In genomic region chr10:83533258-83533909, GRCm38 (mm10) we compare ENCODE assay signal across 8 mouse cellular contexts. TPM values are rescaled to one million over a fixed set of nuclear protein-coding genes. Genes with fewer than 3 reads are reported as not detected.
A peak's percentile ranks its signal among the peaks of the same experiment; 100 is the strongest.
DNase-seq lines count a peak whose midpoint lies in the region; ATAC-seq lines count a peak whose summit lies in the region.

No protein-coding gene starts in this region.

- H3K4me3 ChIP-seq in embryonic facial prominence, embryonic 11.5 days (ENCODE audit: low read depth, low read length), result peak overlapping the region; percentile 50
- peak overlapping the region; percentile 54 for H3K4me3 ChIP-seq in intestine, embryonic 16.5 days (ENCODE audit: low read length)
- H3K4me3 ChIP-seq in limb, embryonic 11.5 days (ENCODE audit: low read depth, low read length), result peak overlapping the region; percentile 43
- H3K4me3 ChIP-seq in midbrain, embryonic 11.5 days (ENCODE audit: low read depth, low read length), result peak overlapping the region; percentile 49
- peak overlapping the region; percentile 56 for H3K4me3 ChIP-seq in stomach, embryonic 16.5 days (replicated peaks; ENCODE audit: low read length)

- H3K27ac ChIP-seq in embryonic facial prominence, embryonic 11.5 days (replicated peaks; ENCODE audit: low read depth, low read length), result no peak overlapping the region
- no peak overlapping the region for H3K27ac ChIP-seq in intestine, embryonic 16.5 days (ENCODE audit: low read length)
- no peak overlapping the region for H3K27ac ChIP-seq in limb, embryonic 11.5 days (replicated peaks; ENCODE audit: low read depth, low read length)
- 0 out of 2 replicates have a peak overlapping the region, but pooled peaks have one; percentile 10 for H3K27ac ChIP-seq in midbrain, embryonic 11.5 days (ENCODE audit: low read depth, low read length)
- no peak overlapping the region for H3K27ac ChIP-seq in stomach, embryonic 16.5 days (ENCODE audit: low read length)

- peak overlapping the region; percentile 96 for H3K4me2 ChIP-seq in embryonic facial prominence, embryonic 11.5 days (ENCODE audit: low read depth, low read length)
- H3K4me2 ChIP-seq in intestine, embryonic 16.5 days (ENCODE audit: low read depth, low read length), result peak overlapping the region; percentile 99
- peak overlapping the region; percentile 91 for H3K4me2 ChIP-seq in limb, embryonic 11.5 days (ENCODE audit: low read depth, severe bottlenecking)
- peak overlapping the region; percentile 78 for H3K4me2 ChIP-seq in midbrain, embryonic 11.5 days
- peak overlapping the region; percentile 98 for H3K4me2 ChIP-seq in stomach, embryonic 16.5 days (ENCODE audit: low read depth, low read length)

- no peaks in the 10 kb centered on the region for H3K9me3 ChIP-seq in embryonic facial prominence, embryonic 11.5 days (replicated peaks; ENCODE audit: control insufficient read depth, low read length)
- H3K9me3 ChIP-seq in intestine, embryonic 16.5 days (ENCODE audit: control insufficient read depth, low read length), result no peaks in the 10 kb centered on the region
- no peaks in the 10 kb centered on the region for H3K9me3 ChIP-seq in limb, embryonic 11.5 days (ENCODE audit: control insufficient read depth, low read length)
- no peaks in the 10 kb centered on the region for H3K9me3 ChIP-seq in midbrain, embryonic 11.5 days (ENCODE audit: control insufficient read depth, low read length)
- H3K9me3 ChIP-seq in stomach, embryonic 16.5 days (replicated peaks; ENCODE audit: control insufficient read depth, low read length), result no peaks in the 10 kb centered on the region

- H3K4me1 ChIP-seq in embryonic facial prominence, embryonic 11.5 days (ENCODE audit: control insufficient read depth, insufficient read depth, low read length), result no peaks in the 10 kb centered on the region
- H3K4me1 ChIP-seq in intestine, embryonic 16.5 days (ENCODE audit: control insufficient read depth, insufficient read depth, low read length), result 0 out of 2 replicates have a peak, but pooled peaks cover 3% of the 10 kb centered on the region
- H3K4me1 ChIP-seq in limb, embryonic 11.5 days (ENCODE audit: control insufficient read depth, insufficient read depth, low read length), result no peaks in the 10 kb centered on the region
- no peaks in the 10 kb centered on the region; the same call in 1 of the 2 replicates for H3K4me1 ChIP-seq in midbrain, embryonic 11.5 days (ENCODE audit: control insufficient read depth, insufficient read depth, low read length)
- peaks cover 9% of the 10 kb centered on the region; the same call in 1 of the 2 replicates for H3K4me1 ChIP-seq in stomach, embryonic 16.5 days (ENCODE audit: control insufficient read depth, insufficient read depth, low read length)

- 4% methylated on average over 27 of the region's 27 CpGs for WGBS in embryonic facial prominence, embryonic 11.5 days
- WGBS in intestine, embryonic 16.5 days, result 3% methylated on average over 27 of the region's 27 CpGs
- 8% methylated on average over 27 of the region's 27 CpGs for WGBS in limb, embryonic 11.5 days
- WGBS in midbrain, embryonic 11.5 days, result 6% methylated on average over 27 of the region's 27 CpGs
- WGBS in stomach, embryonic 16.5 days, result 5% methylated on average over 27 of the region's 27 CpGs

- H3K9ac ChIP-seq in embryonic facial prominence, embryonic 11.5 days (replicated peaks; ENCODE audit: low read length), result peak overlapping the region; percentile 60
- peak overlapping the region; percentile 62 for H3K9ac ChIP-seq in intestine, embryonic 16.5 days (ENCODE audit: low read depth, low read length)
- H3K9ac ChIP-seq in limb, embryonic 11.5 days (ENCODE audit: low read length), result no peak overlapping the region; the same call in 1 of the 2 replicates
- H3K9ac ChIP-seq in midbrain, embryonic 11.5 days (ENCODE audit: low read length), result peak overlapping the region; percentile 65
- peak overlapping the region; percentile 70 for H3K9ac ChIP-seq in stomach, embryonic 16.5 days (ENCODE audit: low read length)

- no peaks in the 10 kb centered on the region for H3K36me3 ChIP-seq in embryonic facial prominence, embryonic 11.5 days (replicated peaks; ENCODE audit: control insufficient read depth, insufficient read depth, low read depth, low read length)
- H3K36me3 ChIP-seq in intestine, embryonic 16.5 days (ENCODE audit: control insufficient read depth, insufficient read depth, low read length), result no peaks in the 10 kb centered on the region
- no peaks in the 10 kb centered on the region for H3K36me3 ChIP-seq in limb, embryonic 11.5 days (ENCODE audit: control insufficient read depth, insufficient read depth, low read length)
- H3K36me3 ChIP-seq in midbrain, embryonic 11.5 days (ENCODE audit: control insufficient read depth, insufficient read depth, low read length), result no peaks in the 10 kb centered on the region
- H3K36me3 ChIP-seq in stomach, embryonic 16.5 days (ENCODE audit: control insufficient read depth, insufficient read depth, low read length), result no peaks in the 10 kb centered on the region

- DNase-seq in ovary, postnatal 10 days (ENCODE audit: low spot score), result peak; percentile 13
- no peak for DNase-seq in ovary, adult 18-20 months (ENCODE audit: low spot score)
- DNase-seq in embryonic facial prominence, embryonic 11.5 days (ENCODE audit: low spot score), result peak; percentile 35
- DNase-seq in limb, embryonic 11.5 days (ENCODE audit: low spot score), result no peak
- DNase-seq in midbrain, embryonic 11.5 days (ENCODE audit: low spot score, missing footprints), result no peak

- no peaks in the 10 kb centered on the region for H3K27me3 ChIP-seq in embryonic facial prominence, embryonic 11.5 days (ENCODE audit: control insufficient read depth, insufficient read depth, low read length)
- H3K27me3 ChIP-seq in intestine, embryonic 16.5 days (replicated peaks; ENCODE audit: control insufficient read depth, insufficient read depth, low read length), result peaks cover 3% of the 10 kb centered on the region; the same call in 1 of the 2 replicates
- H3K27me3 ChIP-seq in limb, embryonic 11.5 days (ENCODE audit: control insufficient read depth, insufficient read depth, low read length), result peaks cover 5% of the 10 kb centered on the region; the same call in 1 of the 2 replicates
- no peaks in the 10 kb centered on the region for H3K27me3 ChIP-seq in midbrain, embryonic 11.5 days (ENCODE audit: control insufficient read depth, insufficient read depth, low read length)
- H3K27me3 ChIP-seq in stomach, embryonic 16.5 days (ENCODE audit: control insufficient read depth, insufficient read depth, low read length), result no peaks in the 10 kb centered on the region

- ATAC-seq in embryonic facial prominence, embryonic 11.5 days (replicated peaks; ENCODE audit: insufficient number of reproducible peaks, low FRiP score, low TSS enrichment, low read depth), result peak; percentile 57
- peak; percentile 77 for ATAC-seq in granulocyte monocyte progenitor cell, adult 5-6 weeks (replicated peaks; ENCODE audit: poor library complexity, severe bottlenecking)
- ATAC-seq in intestine, embryonic 16.5 days, result peak; percentile 57
- no peak; the same call in 1 of the 2 replicates for ATAC-seq in limb, embryonic 11.5 days (ENCODE audit: insufficient number of reproducible peaks, low FRiP score, low TSS enrichment, low read depth)
- ATAC-seq in midbrain, embryonic 11.5 days (ENCODE audit: low FRiP score), result no peak; the same call in 1 of the 2 replicates
- peak; percentile 42; the same call in 1 of the 2 replicates for ATAC-seq in stomach, embryonic 16.5 days (ENCODE audit: insufficient read depth, low FRiP score)

RNA-seq across cellular contexts. Expression of gene Aldh1l2, which starts 0.6 kb away (rescaled TPM):
- 2.1 and 2.3 TPM in 2 replicates for polyA plus RNA-seq in embryonic facial prominence, embryonic 11.5 days (2014; fragmentation: Nextera tagmentation; extraction: Ambion mirVana)
- not detected in 2 replicates for total RNA-seq in granulocyte monocyte progenitor cell, adult 5-6 weeks (2014; fragmentation: Nextera tagmentation)
- total RNA-seq in granulocyte monocyte progenitor cell, adult 5-6 weeks (2017), result not detected in 2 replicates
- polyA plus RNA-seq in intestine, embryonic 16.5 days (2015; fragmentation: Nextera tagmentation; extraction: Ambion mirVana), result 1.6 TPM in 2 replicates
- polyA plus RNA-seq in limb, embryonic 11.5 days (2014; fragmentation: Nextera tagmentation; extraction: Ambion mirVana), result 1.3 TPM in 2 replicates
- polyA plus RNA-seq in midbrain, embryonic 11.5 days (2014; fragmentation: Nextera tagmentation; extraction: Ambion mirVana), result 6.5 and 7.8 TPM in 2 replicates
- polyA plus RNA-seq in stomach, embryonic 16.5 days (2015; fragmentation: Nextera tagmentation; extraction: Ambion mirVana), result 2.5 and 2.9 TPM in 2 replicates

RNA-seq across cellular contexts. Expression of gene Washc4, which starts 10.2 kb away (rescaled TPM):
- polyA plus RNA-seq in embryonic facial prominence, embryonic 11.5 days (2014; fragmentation: Nextera tagmentation; extraction: Ambion mirVana), result 36.2 and 38.1 TPM in 2 replicates
- total RNA-seq in granulocyte monocyte progenitor cell, adult 5-6 weeks (2014; fragmentation: Nextera tagmentation), result 19.5 and 19.6 TPM in 2 replicates
- 34.1 and 37.1 TPM in 2 replicates for total RNA-seq in granulocyte monocyte progenitor cell, adult 5-6 weeks (2017)
- 43.6 and 46.8 TPM in 2 replicates for polyA plus RNA-seq in intestine, embryonic 16.5 days (2015; fragmentation: Nextera tagmentation; extraction: Ambion mirVana)
- 33.9 and 35.2 TPM in 2 replicates for polyA plus RNA-seq in limb, embryonic 11.5 days (2014; fragmentation: Nextera tagmentation; extraction: Ambion mirVana)
- 36.7 and 40.8 TPM in 2 replicates for polyA plus RNA-seq in midbrain, embryonic 11.5 days (2014; fragmentation: Nextera tagmentation; extraction: Ambion mirVana)
- polyA plus RNA-seq in stomach, embryonic 16.5 days (2015; fragmentation: Nextera tagmentation; extraction: Ambion mirVana), result 36.5 and 42.8 TPM in 2 replicates

Comparison
In these comparisons a context has a peak if more than half of its experiments do, and no peak if none do; other contexts are left out.
1. DNase-seq: peak in ovary, postnatal 10 days (single experiment) and embryonic facial prominence, embryonic 11.5 days (single experiment); none in ovary, adult 18-20 months (single experiment), limb, embryonic 11.5 days (single experiment) and midbrain, embryonic 11.5 days (single experiment).
2. ATAC-seq: peak in embryonic facial prominence, embryonic 11.5 days (single experiment), granulocyte monocyte progenitor cell, adult 5-6 weeks (single experiment), intestine, embryonic 16.5 days (single experiment) and stomach, embryonic 16.5 days (single experiment); none in limb, embryonic 11.5 days (single experiment) and midbrain, embryonic 11.5 days (single experiment).
3. Peak in every context shown above with its lines, with median percentiles within 50 percentile points of each other: H3K4me2 ChIP-seq and H3K4me3 ChIP-seq.